Mouse (Mus musculus): ENCODE measurements at regions not wholly inside any gene's neighbourhood (a gene's known extent, or its start where the extent isn't known, plus 50 kb on each side); places are given as distances from the start of the nearest gene placed in this dataset.

GRCm38 (mm10) chr10:37322809-37323208, 184.1 kb upstream of the Marcks start (continued):
- TF ChIP-seq SIN3A (IDR thresholded peaks at IDR 0.05; ENCODE audit: low read length) (peak; percentile 80; the same call in 1 of the 2 replicates), EP300 (IDR thresholded peaks at IDR 0.05; ENCODE audit: low read length) (peak; percentile 91), MAFK (IDR thresholded peaks at IDR 0.05; ENCODE audit: insufficient replicate concordance, low read length) (peak; percentile 43; the same call in 1 of the 2 replicates), POLR2AphosphoS2 (IDR thresholded peaks at IDR 0.05; ENCODE audit: low read depth, low read length) (no peak), ZKSCAN1 (IDR thresholded peaks at IDR 0.05; ENCODE audit: borderline replicate concordance, low read depth, low read length) (no peak), CHD1 (IDR thresholded peaks at IDR 0.05; ENCODE audit: low read depth, low read length) (peak; percentile 76; the same call in 1 of the 2 replicates), POLR2A (IDR thresholded peaks at IDR 0.05; ENCODE audit: low read depth, low read length) (no peak), IRF4 (IDR thresholded peaks at IDR 0.05; ENCODE audit: low read depth, low read length) (peak; percentile 88), ELF1 (IDR thresholded peaks at IDR 0.05; ENCODE audit: low read depth, low read length) (no peak), ZMIZ1 (IDR thresholded peaks at IDR 0.05; ENCODE audit: low read depth, low read length) (no peak), CTCF (conservative IDR thresholded peaks at IDR 0.05 in 1 of 2, IDR thresholded peaks at IDR 0.05 in 1 of 2; ENCODE audit: low read depth in 2 of 2, low read length in 2 of 2) (no peak), KAT2A (IDR thresholded peaks at IDR 0.05; ENCODE audit: insufficient replicate concordance, low read length) (0 out of 2 replicates have a peak, but pooled peaks have one; percentile 34), USF2 (conservative IDR thresholded peaks at IDR 0.05; ENCODE audit: low read depth, low read length) (no peak), PAX5 (IDR thresholded peaks at IDR 0.05; ENCODE audit: low read length) (no peak)

GRCm38 (mm10) chr10:37322310-37322709, 183.6 kb upstream of the Marcks start:
- H3K36me3 ChIP-seq (replicated peaks in 1 of 2; ENCODE audit: control insufficient read depth in 1 of 2, insufficient read depth in 1 of 2, low read length in 1 of 2): no peaks in the 10 kb centered on the region
- in situ Hi-C loops (cut with MboI; ENCODE audit: low pct_ligation_motif_present, low pct_unique_long_range_greater_than_20kb, low sequenced_read_pairs): loop anchor here (5.0 kb wide), 1 partner anchor 75 kb away; no protein-coding TSS in a partner anchor
- TF ChIP-seq ZNF384 (IDR thresholded peaks at IDR 0.05; ENCODE audit: low read depth, low read length) (no peak), CHD1 (IDR thresholded peaks at IDR 0.05; ENCODE audit: low read depth, low read length) (peak; percentile 7; the same call in 1 of the 2 replicates), CHD2 (IDR thresholded peaks at IDR 0.05; ENCODE audit: low read length) (no peak; the same call in 1 of the 2 replicates), ETS1 (conservative IDR thresholded peaks at IDR 0.05; ENCODE audit: low read depth, low read length) (peak; percentile 43; the same call in 1 of the 2 replicates), MYC (IDR thresholded peaks at IDR 0.05; ENCODE audit: low read depth, low read length) (peak; percentile 91), MAZ (IDR thresholded peaks at IDR 0.05; ENCODE audit: low read depth, low read length) (0 out of 2 replicates have a peak, but pooled peaks have one; percentile 16), RCOR1 (conservative IDR thresholded peaks at IDR 0.05; ENCODE audit: low read depth, low read length) (no peak; the same call in 1 of the 2 replicates), MEF2A (IDR thresholded peaks at IDR 0.05; ENCODE audit: borderline replicate concordance, low read depth, low read length) (peak; percentile 21; the same call in 1 of the 2 replicates), ELF1 (IDR thresholded peaks at IDR 0.05; ENCODE audit: low read depth, low read length) (peak; percentile 39; the same call in 1 of the 2 replicates), SIN3A (IDR thresholded peaks at IDR 0.05; ENCODE audit: low read length) (0 out of 2 replicates have a peak, but pooled peaks have one; percentile 42), GABPA (IDR thresholded peaks at IDR 0.05; ENCODE audit: insufficient replicate concordance, low read depth, low read length) (no peak), USF1 (IDR thresholded peaks at IDR 0.05; ENCODE audit: low read depth, low read length) (no peak), TBP (conservative IDR thresholded peaks at IDR 0.05; ENCODE audit: low read depth, low read length) (0 out of 2 replicates have a peak, but pooled peaks have one; percentile 15), ZKSCAN1 (IDR thresholded peaks at IDR 0.05; ENCODE audit: borderline replicate concordance, low read depth, low read length) (no peak), E2F4 (IDR thresholded peaks at IDR 0.05; ENCODE audit: insufficient replicate concordance, low read depth, low read length) (no peak), MAX (IDR thresholded peaks at IDR 0.05; ENCODE audit: low read length) (peak; percentile 73), RAD21 (IDR thresholded peaks at IDR 0.05; ENCODE audit: low read depth, low read length) (no peak; the same call in none of the 2 replicates)
- no peak overlapping the region for H3K4me3 ChIP-seq (replicated peaks in 1 of 3; ENCODE audit: low read depth in 2 of 3, low read length in 2 of 3, poor library complexity in 1 of 3)
- dilution Hi-C loops (cut with MboI; ENCODE audit: extremely low pct_ligation_motif_present, extremely low pct_unique_long_range_greater_than_20kb, low sequenced_read_pairs): no loop called here
- peaks cover 24 to 70% of the 10 kb centered on the region in 2 experiments for H3K4me1 ChIP-seq (ENCODE audit: control insufficient read depth in 1 of 2, insufficient read depth in 2 of 2)
- peak; percentile 68 for DNase-seq (ENCODE audit: extremely low read depth)
- H3K27me3 ChIP-seq (replicated peaks): no peaks in the 10 kb centered on the region
- peak overlapping the region; percentile 57 for H3K4me2 ChIP-seq (ENCODE audit: insufficient read depth, low read depth, poor library complexity, severe bottlenecking)
- H3K79me2 ChIP-seq (replicated peaks; ENCODE audit: control insufficient read depth, extremely low read depth, insufficient read depth, poor library complexity, severe bottlenecking): no peaks in the 10 kb centered on the region
- peaks cover 2% of the 10 kb centered on the region for H3K9me3 ChIP-seq (replicated peaks; ENCODE audit: low read length)
- peak overlapping the region; percentile 55 for H3K27ac ChIP-seq (ENCODE audit: insufficient read depth, low read depth)
- H3K9ac ChIP-seq (ENCODE audit: insufficient read depth, low read depth): peak overlapping the region; percentile 30; the same call in 1 of the 2 replicates

Measured in CH12.LX (cell line).